Mouse (Mus musculus) naive thymus-derived CD4-positive, alpha-beta T cell, adult 5 months (primary cell): ENCODE results near the gene Asic2. TPM values are rescaled to one million over a fixed set of nuclear protein-coding genes. Genes with fewer than 3 reads are reported as not detected.

Experiments used
- polyA plus RNA-seq: library from polyadenylated mRNA; unstranded; fragments of 100-300 nt; shearing (Covaris generic); gene quantifications from one replicate; pipeline ENCODE4 v1.2.1, GENCODE M21; 2017

Asic2 gene
- polyA plus RNA-seq: not detected

GRCm38 (mm10) chr11:81968401-81968881 is at the start of gene Asic2:
TSS of gene Asic2 (minus strand) at chr11:81968457.

GRCm38 (mm10) chr11:81860250-81860972 is 107.8 kb downstream of the Asic2 start, which contains the start of gene 5530401A14Rik:
TSS of gene 5530401A14Rik (plus strand) at chr11:81860673.

GRCm38 (mm10) chr11:80858065-80858464 is 1110.2 kb downstream of the Asic2 start, which contains the start of gene Spaca3:
TSS of gene Spaca3 (plus strand) at chr11:80858365.

Other genes starting within 250 kb of the Asic2 start
- gene 5530401A14Rik, start 107.8 kb downstream of the Asic2 start, polyA plus RNA-seq: not detected
- not detected for gene Ccl2, start 67.1 kb upstream of the Asic2 start, polyA plus RNA-seq
- gene Gm17268, start 70.1 kb upstream of the Asic2 start, polyA plus RNA-seq: not detected
- not detected for gene Ccl7, start 77.3 kb upstream of the Asic2 start, polyA plus RNA-seq
- not detected for gene Ccl11, start 89.4 kb upstream of the Asic2 start, polyA plus RNA-seq
- gene Ccl12, start 133.4 kb upstream of the Asic2 start, polyA plus RNA-seq: not detected
- gene Ccl8, start 146.7 kb upstream of the Asic2 start, polyA plus RNA-seq: not detected